Mouse (Mus musculus) splenic B cell, adult 2 months (primary cell): ENCODE data around the gene Afg3l1.
A peak's percentile ranks its signal among the peaks of the same experiment; 100 is the strongest.
"Not testable (repeated sequence)": the region's sequence is repeated elsewhere in the genome, so short reads cannot be mapped to it uniquely, and the experiment has no call there.

Experiments
- DNase-seq: peaks from one replicate; pipeline ENCODE4 v3.0.0-alpha.2; 2011; ENCODE audit warnings: low read depth, low spot score
- H3K27me3 ChIP-seq: 2 replicates; pipeline ENCODE4 v1.6.1; 2012; ENCODE audit warnings: mild to moderate bottlenecking, low read length, moderate library complexity, mixed read lengths; ENCODE audit not compliant: control insufficient read depth, poor library complexity, insufficient read depth, severe bottlenecking
- H3K36me3 ChIP-seq: 2 replicates; pipeline ENCODE4 v1.6.1; 2012; ENCODE audit warnings: mild to moderate bottlenecking, low read length, moderate library complexity, mixed read lengths; ENCODE audit not compliant: control insufficient read depth, poor library complexity, insufficient read depth, severe bottlenecking

Gene Afg3l1

DNA sequence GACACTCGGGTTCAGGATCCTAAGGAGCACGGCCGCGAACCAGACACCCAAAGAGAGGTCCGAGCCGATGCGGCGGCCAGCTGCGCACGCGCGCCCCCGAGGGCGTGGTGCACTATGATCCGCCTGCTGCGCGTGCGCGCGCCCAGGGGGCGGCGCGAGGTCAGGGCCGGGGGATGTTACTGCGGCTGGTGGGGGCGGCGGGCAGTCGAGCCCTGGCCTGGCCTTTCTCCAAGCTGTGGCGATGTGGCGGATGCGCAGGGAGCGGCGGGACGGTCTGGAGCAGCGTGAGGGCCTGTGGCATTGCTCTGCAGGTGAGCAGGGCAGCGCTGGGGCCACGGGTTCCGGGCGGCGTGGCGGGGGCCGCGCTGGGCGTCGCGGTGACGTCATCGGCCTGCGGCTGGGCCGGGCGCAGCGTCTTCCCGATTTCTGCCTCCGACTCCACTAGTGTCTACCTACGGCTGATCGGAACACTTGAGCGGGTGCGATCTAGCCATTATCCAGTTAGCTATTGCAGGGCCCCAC lies at the start of gene Afg3l1:
Afg3l1 (plus strand) TSS at position 167 of the 522 bp plus-strand sequence.
- Histone ChIP-seq H3K27me3 (no peaks in the 10 kb centered on the region), H3K36me3 (peaks cover 3% of the 10 kb centered on the region; the same call in 1 of the 2 replicates)
- peak; percentile 93 for DNase-seq

DNA sequence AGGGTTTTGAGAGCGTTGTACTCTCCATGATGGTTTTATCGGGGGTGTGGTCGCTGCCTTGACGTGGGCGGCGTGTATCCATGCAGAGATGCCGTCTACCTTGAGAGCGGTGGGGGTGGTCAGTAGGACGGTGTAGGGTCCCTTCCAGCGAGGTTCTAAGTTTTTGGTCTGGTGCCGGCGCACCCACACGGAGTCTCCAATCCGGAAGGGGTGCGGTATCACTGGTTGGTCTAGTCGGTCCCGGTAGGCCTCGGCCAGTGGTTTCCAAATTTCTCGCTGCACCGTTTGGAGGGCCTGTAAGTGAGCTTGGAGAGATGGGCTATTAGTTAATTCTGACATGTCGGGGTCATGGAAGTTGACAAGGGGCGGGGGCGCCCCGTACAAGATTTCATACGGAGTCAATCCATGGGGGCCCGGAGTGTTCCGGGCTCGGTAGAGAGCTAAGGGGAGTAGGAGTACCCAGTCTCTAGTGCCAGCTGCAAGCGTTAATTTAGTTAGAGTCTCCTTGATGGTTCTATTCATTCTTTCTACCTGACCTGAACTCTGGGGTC lies 49.3 kb upstream of the Afg3l1 start:
- DNase-seq: no peak
- no peaks in the 10 kb centered on the region for H3K27me3 ChIP-seq
- no peaks in the 10 kb centered on the region for H3K36me3 ChIP-seq

DNA sequence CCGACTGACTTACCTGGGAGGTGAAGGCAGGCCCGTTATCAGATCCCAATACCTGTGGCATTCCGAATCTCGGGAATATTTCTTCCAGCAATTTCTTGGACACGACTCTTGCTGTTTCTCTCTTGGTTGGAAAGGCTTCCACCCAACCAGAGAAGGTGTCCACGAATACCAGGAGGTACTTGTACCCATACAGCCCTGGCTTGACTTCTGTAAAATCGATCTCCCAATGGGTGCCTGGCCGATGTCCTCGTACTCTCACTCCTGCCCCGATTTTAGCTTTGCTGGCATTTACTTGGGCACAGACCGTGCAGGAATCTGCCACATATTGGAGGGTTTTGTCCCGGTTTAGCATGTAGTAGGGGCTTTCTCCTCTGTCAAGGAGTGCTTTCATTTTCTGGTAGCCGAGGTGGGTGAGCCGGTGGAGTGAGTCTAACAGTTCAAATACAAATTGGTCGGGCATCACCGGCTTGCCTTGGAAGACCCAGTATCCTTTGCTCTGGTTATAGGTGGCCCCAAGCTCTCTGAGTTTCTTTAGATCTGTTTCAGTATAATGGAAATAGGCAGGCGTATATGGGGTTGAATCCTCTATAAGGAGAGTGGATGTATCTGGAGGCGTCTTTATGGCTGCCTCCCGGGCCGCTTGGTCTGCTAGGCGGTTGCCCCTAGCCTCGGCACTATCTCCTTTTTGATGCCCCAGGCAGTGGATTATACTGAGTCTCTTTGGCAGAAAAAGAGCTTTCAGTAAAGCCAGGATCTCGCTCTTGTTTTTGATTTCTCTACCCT lies 48.6 kb upstream of the Afg3l1 start:
- H3K36me3 ChIP-seq: no peaks in the 10 kb centered on the region
- H3K27me3 ChIP-seq: no peaks in the 10 kb centered on the region

DNA sequence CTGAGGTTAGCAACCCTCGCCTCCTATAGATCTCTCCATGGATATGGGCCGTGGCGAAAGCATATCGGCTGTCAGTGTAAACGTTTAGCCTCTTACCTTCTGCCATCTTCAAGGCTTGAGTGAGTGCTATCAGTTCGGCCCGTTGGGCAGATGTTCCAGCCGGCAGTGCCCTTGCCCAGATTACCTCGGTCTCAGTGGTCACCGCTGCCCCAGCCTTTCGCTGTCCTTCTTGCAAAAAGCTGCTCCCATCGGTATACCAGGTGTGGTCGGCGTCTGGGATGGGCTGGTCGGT lies 48.0 kb upstream of the Afg3l1 start:
- H3K27me3 ChIP-seq, H3K36me3 ChIP-seq, DNase-seq: not testable (repeated sequence)

More for the DNA sequence above, 48.6 kb upstream of the Afg3l1 start:
- no peak for DNase-seq

DNA sequence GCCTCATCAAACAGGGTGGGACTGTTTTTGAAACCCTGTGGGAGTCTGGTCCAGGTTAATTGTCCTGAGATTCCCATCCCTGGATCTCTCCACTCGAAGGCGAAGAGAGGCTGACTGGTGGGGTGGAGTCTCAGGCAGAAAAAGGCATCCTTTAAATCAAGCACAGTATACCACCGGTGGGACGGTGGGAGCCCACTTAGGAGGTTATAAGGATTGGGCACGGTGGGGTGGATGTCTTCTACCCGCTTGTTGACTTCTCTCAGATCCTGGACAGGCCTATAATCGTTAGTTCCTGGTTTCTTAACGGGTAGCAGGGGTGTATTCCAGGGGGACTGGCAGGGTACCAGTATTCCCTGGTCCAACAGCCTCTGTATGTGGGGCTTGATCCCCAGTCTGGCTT lies 46.8 kb upstream of the Afg3l1 start:
- H3K36me3 ChIP-seq, H3K27me3 ChIP-seq, DNase-seq: not testable (repeated sequence)

DNA sequence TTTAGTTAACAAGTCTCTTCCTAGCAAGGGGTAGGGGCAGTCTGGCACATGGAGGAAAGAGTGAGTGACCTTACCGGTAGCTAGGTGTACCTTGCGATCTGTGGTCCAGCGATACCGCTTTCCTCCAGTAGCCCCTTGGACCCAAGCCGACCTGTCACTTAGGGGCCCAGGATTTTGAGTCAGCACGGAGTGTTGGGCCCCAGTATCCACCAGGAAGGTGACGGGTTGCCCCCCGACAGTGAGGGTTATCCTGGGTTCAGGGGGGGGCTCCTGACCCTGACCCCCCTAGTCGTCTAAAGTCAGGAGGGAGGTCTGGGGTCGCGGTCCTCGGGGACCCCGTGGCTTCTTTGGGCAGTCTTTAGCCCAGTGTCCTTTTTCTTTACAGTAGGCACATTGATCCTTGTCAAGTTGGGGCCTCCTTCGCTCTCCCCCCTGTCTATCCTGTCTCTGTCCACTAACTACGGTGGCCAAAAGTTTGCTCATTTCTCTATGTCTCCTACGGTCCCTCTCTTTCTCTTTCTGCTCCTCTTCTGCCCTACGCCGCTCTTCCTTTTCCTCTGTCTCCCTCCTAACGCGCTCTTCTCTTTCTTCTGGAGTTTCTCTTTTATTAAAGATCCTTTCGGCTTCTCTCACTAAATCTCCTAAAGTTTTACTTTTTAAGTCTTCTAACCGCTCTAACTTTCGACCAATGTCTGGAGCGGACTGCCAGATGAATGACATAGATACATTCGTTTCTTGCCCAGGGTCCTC lies 45.9 kb upstream of the Afg3l1 start:
- Histone ChIP-seq H3K36me3 (no peaks in the 10 kb centered on the region), H3K27me3 (no peaks in the 10 kb centered on the region)
- DNase-seq: no peak

DNA sequence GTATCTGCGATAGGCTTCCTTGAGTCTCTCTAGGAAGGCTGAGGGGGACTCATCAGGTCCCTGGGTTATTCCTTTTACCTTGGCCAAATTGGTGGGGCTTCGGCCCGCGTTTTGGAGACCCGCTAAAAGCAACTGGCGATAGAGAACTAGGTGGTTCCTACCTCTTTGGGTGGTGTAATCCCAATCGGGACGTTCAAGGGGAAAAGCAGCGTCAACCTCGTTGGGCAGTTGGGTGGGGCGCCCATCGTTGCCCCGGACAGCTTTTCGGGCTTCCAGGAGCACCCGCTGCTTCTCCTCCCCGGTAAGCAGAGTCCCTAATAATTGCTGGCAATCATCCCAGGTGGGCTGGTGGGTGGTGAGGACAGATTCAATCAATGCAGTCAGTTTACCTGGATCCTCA lies 45.3 kb upstream of the Afg3l1 start:
- DNase-seq: no peak
- no peaks in the 10 kb centered on the region for H3K27me3 ChIP-seq
- no peaks in the 10 kb centered on the region for H3K36me3 ChIP-seq

DNA sequence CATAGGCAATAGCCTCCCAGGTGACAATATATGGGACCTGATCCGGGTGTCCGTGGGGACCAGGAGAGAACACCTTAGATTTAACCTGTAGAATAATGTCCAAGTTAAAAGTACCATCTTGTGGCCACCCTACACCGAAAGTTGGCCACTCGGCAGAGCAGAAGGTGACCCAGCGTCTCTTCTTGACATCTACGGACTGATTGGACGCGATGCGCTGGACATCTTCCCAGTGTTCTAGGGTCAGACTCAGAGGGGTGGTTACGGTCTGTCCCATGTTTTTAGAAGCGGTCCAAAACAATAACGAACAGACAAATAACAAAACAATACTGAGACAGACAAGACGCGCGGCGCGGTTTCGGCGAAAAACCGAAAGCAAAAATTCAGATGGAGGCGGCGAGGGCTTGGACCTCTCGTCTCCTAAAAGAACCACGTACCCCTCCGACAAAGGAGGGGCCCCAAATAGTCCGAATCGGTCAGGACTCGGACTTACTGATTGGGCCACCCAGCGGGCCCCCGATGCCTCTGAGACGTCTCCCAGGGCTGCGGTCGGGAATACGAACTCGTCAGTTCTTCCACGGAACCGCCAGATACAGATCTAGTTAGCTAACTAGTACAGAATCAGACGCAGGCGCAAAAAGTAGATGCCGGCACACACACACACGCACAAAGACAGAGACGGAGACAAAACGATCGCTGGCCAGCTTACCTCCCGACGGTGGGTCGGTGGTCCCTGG lies 44.3 kb upstream of the Afg3l1 start:
- H3K36me3 ChIP-seq, DNase-seq, H3K27me3 ChIP-seq: not testable (repeated sequence)

DNA sequence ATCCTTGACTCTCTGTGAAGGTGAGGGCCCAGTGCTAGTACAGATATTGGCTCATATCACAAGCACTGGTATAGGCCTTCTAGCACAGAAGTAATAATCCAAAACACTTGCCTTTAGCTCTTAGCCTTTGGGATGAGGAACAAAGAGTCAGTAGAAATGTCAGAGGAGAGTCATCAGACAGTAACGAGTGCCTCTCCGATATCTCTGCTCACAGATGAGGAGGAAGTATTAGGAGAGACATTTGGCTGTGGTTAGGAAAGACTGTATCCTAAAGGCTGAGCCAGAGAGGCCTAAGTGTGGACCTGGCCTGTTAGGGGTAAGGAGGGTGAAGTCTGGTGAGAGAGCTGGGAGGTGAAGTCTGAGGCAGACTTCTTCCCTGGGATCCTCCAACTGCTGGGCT lies 35.9 kb upstream of the Afg3l1 start:
- Histone ChIP-seq H3K27me3 (no peaks in the 10 kb centered on the region), H3K36me3 (no peaks in the 10 kb centered on the region)
- no peak for DNase-seq

DNA sequence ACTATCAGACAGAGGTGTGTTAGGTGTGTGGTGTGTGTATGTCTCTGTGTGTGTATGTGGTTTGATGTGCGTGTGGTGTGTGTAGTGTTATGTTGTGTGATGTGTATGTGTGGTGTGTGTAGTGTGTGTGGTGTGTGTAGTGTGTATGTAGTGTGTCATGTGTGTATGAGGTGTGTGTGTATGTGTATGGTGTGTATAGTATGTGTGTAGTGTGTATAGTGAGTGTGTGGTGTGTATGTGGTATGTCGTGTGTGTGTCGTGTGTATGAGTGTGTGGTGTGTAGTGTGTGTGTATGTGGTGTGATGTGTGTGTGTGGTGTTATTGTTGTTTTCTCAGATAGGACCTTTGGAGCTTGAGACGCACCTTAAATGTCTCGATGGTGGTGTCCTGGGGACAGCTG lies 35.4 kb upstream of the Afg3l1 start:
- Histone ChIP-seq H3K27me3 (no peaks in the 10 kb centered on the region), H3K36me3 (no peaks in the 10 kb centered on the region)
- no peak for DNase-seq

DNA sequence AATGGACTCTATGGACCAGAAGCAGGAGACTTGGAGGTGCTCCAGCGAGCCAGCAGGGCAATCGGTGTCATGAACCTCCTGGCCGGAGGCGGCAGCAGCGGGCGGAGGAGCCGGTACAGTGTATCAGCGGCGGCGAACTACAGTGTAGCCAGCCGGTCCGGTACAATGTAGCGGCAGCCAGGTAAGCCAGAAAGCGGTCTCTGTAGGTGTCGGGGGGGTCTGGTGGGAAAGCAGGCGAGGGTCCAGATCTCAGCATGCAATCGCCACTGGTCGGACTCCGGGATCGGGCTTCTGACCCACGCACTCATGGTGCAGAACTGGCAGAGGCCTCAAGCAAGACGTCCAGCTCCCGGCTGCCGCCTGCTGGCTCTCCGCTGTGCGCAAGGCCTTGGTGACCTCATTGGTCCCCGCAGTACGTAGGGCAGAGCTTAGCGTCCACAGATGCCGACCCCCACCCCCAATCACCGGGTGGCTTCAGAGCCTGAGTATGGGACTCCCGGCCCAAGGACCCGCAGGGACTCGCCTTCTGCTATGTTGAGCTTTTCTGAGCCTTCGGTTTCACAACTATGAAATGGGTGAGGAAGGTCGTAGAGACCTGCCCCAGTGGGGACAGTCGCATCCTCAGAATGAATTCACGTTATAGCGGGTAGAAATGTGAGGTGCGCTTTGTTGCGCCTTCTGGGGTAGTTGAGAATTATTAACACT lies 34.7 kb upstream of the Afg3l1 start:
- DNase-seq: peak; percentile 93
- Histone ChIP-seq H3K36me3 (no peaks in the 10 kb centered on the region), H3K27me3 (no peaks in the 10 kb centered on the region)

DNA sequence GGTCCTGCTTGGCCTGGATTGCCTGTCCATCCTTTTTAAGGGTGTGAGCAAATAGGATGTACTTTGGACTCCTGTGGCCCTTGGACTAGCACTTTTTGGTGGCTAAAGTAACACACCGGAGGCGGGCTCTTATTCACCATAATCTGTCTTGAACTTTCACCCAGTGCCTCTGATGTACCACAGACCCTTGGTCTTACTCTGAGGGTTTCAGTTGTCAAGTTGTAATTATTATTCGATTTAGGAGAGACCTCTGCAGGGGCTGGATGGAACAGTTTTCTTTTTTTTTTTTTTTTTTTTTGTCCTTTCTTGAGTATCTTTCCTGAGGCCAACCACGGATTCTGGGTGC lies 34.2 kb upstream of the Afg3l1 start:
- no peak for DNase-seq
- no peaks in the 10 kb centered on the region for H3K27me3 ChIP-seq

DNA sequence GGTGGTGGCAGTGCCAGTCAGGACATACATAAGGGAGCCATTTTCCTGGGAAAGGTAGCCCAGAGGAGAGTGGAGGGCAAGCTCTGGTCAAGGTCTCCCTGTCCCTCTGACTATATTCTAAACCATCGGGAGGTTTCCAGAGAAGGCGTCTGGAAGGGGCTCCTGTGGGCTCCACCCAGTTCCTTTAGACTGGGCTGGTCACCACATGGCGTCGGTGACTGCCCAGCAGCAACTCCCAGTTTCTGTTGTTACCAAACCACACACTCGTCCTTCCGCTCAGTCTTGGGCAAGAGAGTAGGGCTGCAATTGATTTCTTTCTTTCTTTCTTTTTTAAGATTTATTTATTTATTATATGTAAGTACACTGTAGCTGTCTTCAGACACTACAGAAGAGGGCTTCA lies 33.6 kb upstream of the Afg3l1 start:
- no peaks in the 10 kb centered on the region for H3K36me3 ChIP-seq
- no peak for DNase-seq
- H3K27me3 ChIP-seq: no peaks in the 10 kb centered on the region

More for the DNA sequence above, 34.2 kb upstream of the Afg3l1 start:
- H3K36me3 ChIP-seq: no peaks in the 10 kb centered on the region

DNA sequence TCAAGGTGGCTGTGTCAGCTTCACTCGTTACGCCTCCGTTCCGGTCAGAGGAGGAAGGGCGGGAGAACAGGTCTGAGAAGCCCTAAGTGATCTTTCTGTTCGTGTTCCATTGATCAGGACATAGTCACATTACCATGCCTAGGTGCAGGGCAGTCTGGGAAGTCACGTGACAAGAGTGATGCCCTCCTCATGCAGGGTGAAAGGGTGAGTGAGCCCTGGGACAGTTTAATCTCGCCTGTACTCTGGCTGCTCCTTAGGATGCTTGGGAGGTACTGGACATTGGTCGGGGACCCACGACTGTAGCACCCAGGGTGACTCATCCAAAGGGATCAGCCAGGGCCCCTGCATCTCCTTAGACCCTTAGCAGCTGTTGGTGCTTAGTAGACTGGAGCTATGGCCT lies 31.7 kb upstream of the Afg3l1 start:
- no peaks in the 10 kb centered on the region for H3K36me3 ChIP-seq
- no peaks in the 10 kb centered on the region for H3K27me3 ChIP-seq
- DNase-seq: no peak
